Mouse (Mus musculus) MEL (cell line): Measurements from ENCODE around the gene Rab42.

Source experiments
- CHD2 ChIP-seq: IDR thresholded peaks from 2 replicates; pipeline ENCODE4 v1.6.1; 2011; ENCODE audit warnings: low read length, improper control_type of control experiment
- MAX ChIP-seq: IDR thresholded peaks from 2 replicates; pipeline ENCODE4 v1.6.1; 2011; ENCODE audit warnings: low read length, improper control_type of control experiment
- POLR2A ChIP-seq, 2 experiments: IDR thresholded peaks; 2 replicates each; pipeline ENCODE4 v1.6.1; 2011 to 2012; ENCODE audit warnings: low read length in 2 of 2, mild to moderate bottlenecking in 2 of 2, control low read depth in 1 of 2, improper control_type of control experiment in 1 of 2, low read depth in 1 of 2, moderate library complexity in 1 of 2; ENCODE audit not compliant: control insufficient read depth in 1 of 2, insufficient read depth in 1 of 2, poor library complexity in 1 of 2
- TAL1 ChIP-seq: IDR thresholded peaks from 2 replicates; pipeline ENCODE4 v1.6.1; 2012; ENCODE audit warnings: mild to moderate bottlenecking, inconsistent platforms, low read length, moderate library complexity, mixed read lengths
- UBTF ChIP-seq: IDR thresholded peaks from 2 replicates; pipeline ENCODE4 v1.6.1; 2012; ENCODE audit warnings: low read depth, mild to moderate bottlenecking, inconsistent platforms, low read length, improper control_type of control experiment, moderate library complexity, borderline replicate concordance; ENCODE audit not compliant: insufficient read depth
- ZNF384 ChIP-seq: IDR thresholded peaks from 2 replicates; pipeline ENCODE4 v1.6.1; 2012; ENCODE audit warnings: low read depth, mild to moderate bottlenecking, inconsistent platforms, low read length, improper control_type of control experiment

GRCm38 (mm10) chr4:132268871-132269739 lies 34.1 kb downstream of the Rab42 start:
- TF ChIP-seq MAX (no peak), CHD2 (no peak), POLR2A (IDR thresholded peaks at IDR 0.05; ENCODE audit: control insufficient read depth in 1 of 2, insufficient read depth in 1 of 2, low read depth in 1 of 2, low read length in 2 of 2, poor library complexity in 1 of 2) (no peak), ZNF384 (no peak), TAL1 (no peak), UBTF (no peak)
